Mouse (Mus musculus) G1E (cell line): ENCODE data around the gene Fsip1.

Source experiments
- CTCF ChIP-seq: IDR thresholded peaks from 2 replicates; pipeline ENCODE4 v1.5.1; 2012; ENCODE audit warnings: low read depth, low read length, inconsistent platforms, mixed read lengths
- GATA1 ChIP-seq: IDR thresholded peaks from 2 replicates; pipeline ENCODE4 v1.6.1; 2012; ENCODE audit warnings: borderline replicate concordance, low read length, inconsistent platforms, mixed read lengths
- POLR2AphosphoS5 ChIP-seq: IDR thresholded peaks from 2 replicates; pipeline ENCODE4 v1.6.1; 2012; ENCODE audit warnings: low read depth, low read length, inconsistent platforms; ENCODE audit not compliant: insufficient replicate concordance
- TAL1 ChIP-seq: conservative IDR thresholded peaks from 2 replicates; pipeline ENCODE4 v1.6.1; 2012; ENCODE audit warnings: low read depth, low read length, inconsistent platforms, mixed read lengths

DNA sequence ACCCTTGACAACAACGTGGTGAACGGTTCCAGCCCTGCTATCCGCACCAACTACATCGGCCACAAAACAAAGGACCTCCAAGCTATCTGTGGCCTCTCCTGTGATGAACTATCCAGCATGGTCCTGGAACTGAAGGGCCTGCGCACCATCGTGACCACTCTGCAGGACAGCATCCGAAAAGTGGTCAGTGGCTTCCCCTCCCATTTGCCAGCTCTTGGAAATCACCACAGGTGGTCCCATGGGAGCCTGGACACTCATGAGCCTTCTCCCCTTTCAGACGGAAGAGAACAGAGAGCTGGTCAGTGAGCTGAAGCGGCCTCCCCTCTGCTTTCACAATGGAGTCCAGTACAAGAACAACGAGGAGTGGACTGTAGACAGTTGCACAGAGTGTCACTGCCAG lies 142.1 kb downstream of the Fsip1 start:
- no peak for TF ChIP-seq CTCF
- no peak for TF ChIP-seq TAL1
- no peak for TF ChIP-seq GATA1
- TF ChIP-seq POLR2AphosphoS5 = no peak
